Mouse (Mus musculus): ENCODE data around the gene Cobll1.

DNA sequence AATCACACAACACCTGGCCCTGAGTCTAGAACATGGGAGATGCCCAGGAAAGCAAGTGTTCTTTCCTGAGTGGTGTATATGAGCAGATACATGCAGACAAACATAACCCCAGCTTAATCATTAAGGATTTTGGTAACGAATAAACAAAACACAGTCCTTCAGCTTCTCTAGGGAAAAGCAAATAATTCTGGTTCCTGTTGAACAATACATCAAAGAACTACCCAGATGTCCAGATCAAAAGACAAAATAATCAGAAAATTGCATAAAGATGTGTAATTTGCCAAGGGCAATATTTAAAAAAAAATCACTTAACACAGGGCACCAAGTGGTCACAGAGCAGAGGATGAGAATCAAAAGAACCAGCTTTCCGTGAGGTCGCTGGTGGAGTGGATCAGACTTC lies 115.5 kb downstream of the Cobll1 start:
- TF ChIP-seq CTCF (IDR thresholded peaks at IDR 0.05; ENCODE audit: low read depth, low read length) (no peak), POLR2A (IDR thresholded peaks at IDR 0.05; ENCODE audit: extremely low read depth, insufficient read depth, low read length) (no peak)

Measured in liver, adult 2 months (tissue).